Mouse (Mus musculus) c-Kit-positive CD71-negative TER-119-negative erythroid progenitor cells, embryonic 14.5 days (primary cell): Measurements from ENCODE around the gene Uncx.

ENCODE experiments used
- DNase-seq: peaks from one replicate; pipeline ENCODE4 v3.0.0-alpha.2; 2013; ENCODE audit warnings: low read depth

Uncx gene

GRCm38 (mm10) chr5:139543214-139543613 is at the start of gene Uncx:
Uncx (plus strand) TSS chr5:139543494.
- no peak for DNase-seq

- DNase-seq, result no peak
Measured at GRCm38 (mm10) chr5:139493690-139494089, 49.6 kb upstream of the Uncx start.

- DNase-seq, result no peak
Measured at GRCm38 (mm10) chr5:139495019-139495669, 48.1 kb upstream of the Uncx start.

- no peak for DNase-seq
Measured at GRCm38 (mm10) chr5:139496939-139497338, 46.4 kb upstream of the Uncx start.

- no peak for DNase-seq
Measured at GRCm38 (mm10) chr5:139498791-139499190, 44.5 kb upstream of the Uncx start.

GRCm38 (mm10) chr5:139502281-139502680 is 41.0 kb upstream of the Uncx start:
- DNase-seq, result no peak

GRCm38 (mm10) chr5:139505073-139505606 is 38.2 kb upstream of the Uncx start:
- DNase-seq, result peak; percentile 83

GRCm38 (mm10) chr5:139506207-139506606 is 37.1 kb upstream of the Uncx start:
- no peak for DNase-seq

GRCm38 (mm10) chr5:139510682-139511366 is 32.5 kb upstream of the Uncx start:
- DNase-seq, result no peak

- DNase-seq, result no peak
Measured at GRCm38 (mm10) chr5:139512201-139512600, 31.1 kb upstream of the Uncx start.

- no peak for DNase-seq
Measured at GRCm38 (mm10) chr5:139516281-139516680, 27.0 kb upstream of the Uncx start.

GRCm38 (mm10) chr5:139520069-139520834 is 23.0 kb upstream of the Uncx start:
- no peak for DNase-seq

GRCm38 (mm10) chr5:139521987-139522386 is 21.3 kb upstream of the Uncx start:
- DNase-seq, result no peak

- DNase-seq, result no peak
Measured at GRCm38 (mm10) chr5:139528851-139529250, 14.4 kb upstream of the Uncx start.

- DNase-seq, result no peak
Measured at GRCm38 (mm10) chr5:139535386-139535919, 7.8 kb upstream of the Uncx start.

GRCm38 (mm10) chr5:139536211-139536910 is 6.9 kb upstream of the Uncx start:
- DNase-seq, result peak; percentile 40

GRCm38 (mm10) chr5:139536911-139537738 is 6.2 kb upstream of the Uncx start:
- no peak for DNase-seq

GRCm38 (mm10) chr5:139537739-139538135 is 5.6 kb upstream of the Uncx start:
- DNase-seq, result no peak

- DNase-seq, result no peak
Measured at GRCm38 (mm10) chr5:139541151-139542042, 1.9 kb upstream of the Uncx start.

- DNase-seq, result no peak
Measured at GRCm38 (mm10) chr5:139542043-139542365, 1.3 kb upstream of the Uncx start.
